27 mouse cellular contexts compared by ENCODE assay signal in the genomic region with DNA sequence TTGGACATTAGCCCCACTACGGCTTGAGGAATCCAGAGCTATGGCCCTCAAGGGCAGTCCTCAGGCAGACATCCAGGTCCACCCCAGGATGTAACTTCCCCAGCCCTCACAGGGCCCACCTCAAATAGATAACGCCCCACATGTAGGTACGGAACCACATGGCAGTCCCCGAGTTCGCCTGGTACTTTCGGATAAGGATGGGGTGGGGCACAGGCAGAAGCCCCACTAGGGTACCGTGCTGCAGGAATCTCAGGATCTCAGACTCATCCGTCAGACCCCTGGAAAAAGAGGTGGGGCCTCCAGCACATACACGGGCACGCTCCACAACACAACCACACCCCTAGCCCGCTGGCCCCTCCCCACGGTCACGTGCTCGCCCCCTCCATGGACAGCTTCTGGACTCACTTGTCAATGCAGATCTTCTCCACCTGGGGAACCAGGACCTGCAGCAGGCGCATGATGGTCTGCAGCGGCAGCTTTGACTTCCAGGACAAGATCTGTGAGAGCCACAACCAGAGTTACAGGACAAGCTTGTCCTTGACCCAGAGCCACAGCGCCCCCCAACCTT. TPM values are rescaled to one million over a fixed set of nuclear protein-coding genes. Genes with fewer than 3 reads are reported as not detected.
DNase-seq lines count a peak whose midpoint lies in the region; ATAC-seq lines count a peak whose summit lies in the region.
"Had no signal": no experiment of that assay in that cellular context is flagged by ENCODE, and none has a peak within 500 bp of the region (broad histone marks: within the 10 kb centered on the region; RNA-seq: fewer than 3 reads in every experiment).

No protein-coding gene starts in this region.

- WGBS in heart, embryonic 11.5 days (ENCODE audit: insufficient replicate concordance) = 46% methylated on average over 17 of the region's 17 CpGs
- 66% methylated on average over 17 of the region's 17 CpGs for WGBS in midbrain, embryonic 13.5 days
- 66% methylated on average over 17 of the region's 17 CpGs for WGBS in midbrain, embryonic 10.5 days
- 48% methylated on average over 17 of the region's 17 CpGs for WGBS in intestine, embryonic 16.5 days

- H3K4me1 ChIP-seq in heart, embryonic 11.5 days (ENCODE audit: control insufficient read depth, insufficient read depth, low read length) = no peaks in the 10 kb centered on the region
- 0 out of 2 replicates have a peak, but pooled peaks cover 3% of the 10 kb centered on the region for H3K4me1 ChIP-seq in midbrain, embryonic 13.5 days (replicated peaks)
- peaks cover 17% of the 10 kb centered on the region for H3K4me1 ChIP-seq in midbrain, embryonic 10.5 days
- peaks cover 25% of the 10 kb centered on the region for H3K4me1 ChIP-seq in intestine, embryonic 16.5 days (ENCODE audit: control insufficient read depth, insufficient read depth, low read length)

- no peaks in the 10 kb centered on the region for H3K9me3 ChIP-seq in heart, embryonic 11.5 days (replicated peaks; ENCODE audit: control insufficient read depth, low read length)
- no peaks in the 10 kb centered on the region for H3K9me3 ChIP-seq in midbrain, embryonic 13.5 days
- no peaks in the 10 kb centered on the region for H3K9me3 ChIP-seq in midbrain, embryonic 10.5 days (replicated peaks)
- no peaks in the 10 kb centered on the region for H3K9me3 ChIP-seq in intestine, embryonic 16.5 days (ENCODE audit: control insufficient read depth, low read length)
- H3K9me3 ChIP-seq: embryonic facial prominence, embryonic 15.5 days; hindbrain, embryonic 13.5 days; limb, embryonic 12.5 days had no signal

- H3K4me3 ChIP-seq in heart, embryonic 11.5 days (ENCODE audit: low read depth, low read length) = no peak overlapping the region
- H3K4me3 ChIP-seq in midbrain, embryonic 13.5 days (replicated peaks) = no peak overlapping the region
- no peak overlapping the region for H3K4me3 ChIP-seq in midbrain, embryonic 10.5 days
- H3K4me3 ChIP-seq in intestine, embryonic 16.5 days (ENCODE audit: low read length) = peak overlapping the region; percentile 30
- H3K4me3 ChIP-seq: embryonic facial prominence, embryonic 15.5 days; hindbrain, embryonic 13.5 days; left cerebral cortex, adult 2 months; limb, embryonic 12.5 days had no signal

- DNase-seq in heart, postnatal 36 days = no peak
- no peak for DNase-seq in midbrain, embryonic 10.5 days (ENCODE audit: low spot score)
- DNase-seq in neural tube, embryonic 10.5 days (ENCODE audit: extremely low spot score, low spot score) = no peak
- DNase-seq in layer of hippocampus, adult 9-11 months = no peak
- no peak for DNase-seq in left cerebral cortex, postnatal 10 days (ENCODE audit: extremely low spot score in 1 of 2, low spot score in 2 of 2)
- DNase-seq: adrenal gland, adult 8-10 months; cerebellum, postnatal 10 days; gastrocnemius, postnatal 36 days; kidney, postnatal 25 days; lung, adult 18-20 months; lung, postnatal 36 days; thymus, postnatal 25 days had no signal

- no peak for ATAC-seq in heart, embryonic 11.5 days (replicated peaks; ENCODE audit: insufficient number of reproducible peaks, low FRiP score, low TSS enrichment)
- ATAC-seq in midbrain, embryonic 13.5 days = no peak
- ATAC-seq in intestine, embryonic 16.5 days = no peak
- ATAC-seq: CD4-positive, CD25-positive, alpha-beta regulatory T cell, adult 4 months; forebrain, embryonic 16.5 days; inflammation-experienced regulatory T-cells, adult 6 months had no signal

- no peak overlapping the region for H3K27ac ChIP-seq in heart, embryonic 11.5 days (ENCODE audit: low read depth, low read length)
- no peak overlapping the region for H3K27ac ChIP-seq in midbrain, embryonic 13.5 days
- H3K27ac ChIP-seq in midbrain, embryonic 10.5 days (replicated peaks) = no peak overlapping the region
- peak overlapping the region; percentile 72 for H3K27ac ChIP-seq in intestine, embryonic 16.5 days (ENCODE audit: low read length)
- H3K27ac ChIP-seq: embryonic facial prominence, embryonic 15.5 days; hindbrain, embryonic 13.5 days; left cerebral cortex, adult 2 months; limb, embryonic 12.5 days had no signal

- intact Hi-C loops in heart, postnatal 36 days (cut with DNase I) = no loop called here
- intact Hi-C loops in left cerebral cortex, postnatal 10 days (cut with DNase I) = no loop called here

- peaks cover 46% of the 10 kb centered on the region for H3K27me3 ChIP-seq in heart, embryonic 11.5 days (ENCODE audit: control insufficient read depth, insufficient read depth, low read length)
- peaks cover 16% of the 10 kb centered on the region; the same call in 1 of the 2 replicates for H3K27me3 ChIP-seq in midbrain, embryonic 13.5 days
- peaks cover 70% of the 10 kb centered on the region for H3K27me3 ChIP-seq in midbrain, embryonic 10.5 days (ENCODE audit: low read depth, poor library complexity, severe bottlenecking)
- peaks cover 8% of the 10 kb centered on the region for H3K27me3 ChIP-seq in intestine, embryonic 16.5 days (replicated peaks; ENCODE audit: control insufficient read depth, insufficient read depth, low read length)

- H3K36me3 ChIP-seq in heart, embryonic 11.5 days (ENCODE audit: control insufficient read depth, insufficient read depth, low read length) = no peaks in the 10 kb centered on the region
- peaks cover 60% of the 10 kb centered on the region for H3K36me3 ChIP-seq in midbrain, embryonic 13.5 days
- peaks cover 12% of the 10 kb centered on the region for H3K36me3 ChIP-seq in midbrain, embryonic 10.5 days
- H3K36me3 ChIP-seq in intestine, embryonic 16.5 days (ENCODE audit: control insufficient read depth, insufficient read depth, low read length) = no peaks in the 10 kb centered on the region
- H3K36me3 ChIP-seq: embryonic facial prominence, embryonic 15.5 days; limb, embryonic 12.5 days had no signal

- peak overlapping the region; percentile 12; the same call in 1 of the 2 replicates for H3K4me2 ChIP-seq in heart, embryonic 11.5 days
- H3K4me2 ChIP-seq in midbrain, embryonic 13.5 days (replicated peaks) = no peak overlapping the region
- H3K4me2 ChIP-seq in intestine, embryonic 16.5 days (ENCODE audit: low read depth, low read length) = peak overlapping the region; percentile 22; the same call in 1 of the 2 replicates
- H3K4me2 ChIP-seq: embryonic facial prominence, embryonic 15.5 days; hindbrain, embryonic 13.5 days; limb, embryonic 12.5 days had no signal

- no peak overlapping the region for H3K9ac ChIP-seq in heart, embryonic 11.5 days (ENCODE audit: low read depth, low read length)
- H3K9ac ChIP-seq in midbrain, embryonic 13.5 days (replicated peaks) = 0 out of 2 replicates have a peak overlapping the region, but pooled peaks have one; percentile 16
- H3K9ac ChIP-seq in intestine, embryonic 16.5 days (ENCODE audit: low read depth, low read length) = peak overlapping the region; percentile 30; the same call in 1 of the 2 replicates
- H3K9ac ChIP-seq: embryonic facial prominence, embryonic 15.5 days; hindbrain, embryonic 13.5 days; limb, embryonic 12.5 days had no signal

RNA-seq across cellular contexts. Expression of a gene that starts 14.2 kb away (rescaled TPM):
- not detected in 2 replicates for polyA plus RNA-seq in heart, embryonic 11.5 days (2014; fragmentation: Nextera tagmentation; extraction: Ambion mirVana)
- total RNA-seq in heart, postnatal 36 days (2021) = not detected
- polyA plus RNA-seq in midbrain, embryonic 13.5 days (2015; fragmentation: Nextera tagmentation; extraction: Ambion mirVana) = 0.30 and 0.35 TPM in 2 replicates
- polyA plus RNA-seq in midbrain, embryonic 10.5 days (2016; fragmentation: Nextera tagmentation; extraction: Ambion mirVana) = 0.37 and 0.42 TPM in 2 replicates
- 1.5 and 2.1 TPM in 2 replicates for polyA plus RNA-seq in intestine, embryonic 16.5 days (2015; fragmentation: Nextera tagmentation; extraction: Ambion mirVana)
- total RNA-seq in left cerebral cortex, postnatal 10 days (2021) = under 1 TPM; 0.24 to 0.28 TPM
- total RNA-seq: adrenal gland, adult 8-10 months; gastrocnemius, postnatal 36 days; heart, adult 8-10 months; left cerebral cortex, adult 2 months; megakaryocyte-erythroid progenitor cell, adult 5-6 weeks had no signal
- polyA plus RNA-seq: CD4-positive, CD25-positive, alpha-beta regulatory T cell, adult 4 months; heart, postnatal 0 days; inflammation-experienced regulatory T-cells, adult 6 months; limb, embryonic 12.5 days had no signal

RNA-seq across cellular contexts. Expression of a gene that starts 18.8 kb away (rescaled TPM):
- 6.2 and 7.8 TPM in 2 replicates for polyA plus RNA-seq in heart, embryonic 11.5 days (2014; fragmentation: Nextera tagmentation; extraction: Ambion mirVana)
- 1 to 10 TPM; 4.2 to 4.8 TPM for total RNA-seq in heart, postnatal 36 days (2021)
- 47.4 and 48.0 TPM in 2 replicates for polyA plus RNA-seq in midbrain, embryonic 13.5 days (2015; fragmentation: Nextera tagmentation; extraction: Ambion mirVana)
- polyA plus RNA-seq in midbrain, embryonic 10.5 days (2016; fragmentation: Nextera tagmentation; extraction: Ambion mirVana) = 12.1 and 18.1 TPM in 2 replicates
- polyA plus RNA-seq in intestine, embryonic 16.5 days (2015; fragmentation: Nextera tagmentation; extraction: Ambion mirVana) = 20.5 and 22.0 TPM in 2 replicates
- total RNA-seq in left cerebral cortex, postnatal 10 days (2021) = 10 to 100 TPM; 77.5 to 81.7 TPM
- total RNA-seq: megakaryocyte-erythroid progenitor cell, adult 5-6 weeks had no signal

RNA-seq across cellular contexts. Expression of a gene that starts 26.9 kb away (rescaled TPM):
- polyA plus RNA-seq in heart, embryonic 11.5 days (2014; fragmentation: Nextera tagmentation; extraction: Ambion mirVana) = 0.06 and 0.17 TPM in 2 replicates
- total RNA-seq in heart, postnatal 36 days (2021) = under 1 TPM in 1 of 2 experiments, not detected in 1; 0.14 TPM
- 0.05 TPM in 1 of 2 replicates, not detected in the other for polyA plus RNA-seq in midbrain, embryonic 13.5 days (2015; fragmentation: Nextera tagmentation; extraction: Ambion mirVana)
- not detected in 2 replicates for polyA plus RNA-seq in midbrain, embryonic 10.5 days (2016; fragmentation: Nextera tagmentation; extraction: Ambion mirVana)
- 0.06 and 0.11 TPM in 2 replicates for polyA plus RNA-seq in intestine, embryonic 16.5 days (2015; fragmentation: Nextera tagmentation; extraction: Ambion mirVana)
- under 1 TPM; 0.24 to 0.26 TPM for total RNA-seq in left cerebral cortex, postnatal 10 days (2021)
- total RNA-seq: megakaryocyte-erythroid progenitor cell, adult 5-6 weeks; midbrain, postnatal 0 days had no signal
- polyA plus RNA-seq: CD4-positive, CD25-positive, alpha-beta regulatory T cell, adult 4 months; inflammation-experienced regulatory T-cells, adult 6 months; limb, embryonic 12.5 days; neural tube, embryonic 11.5 days had no signal

RNA-seq across cellular contexts. Expression of a gene that starts 33.0 kb away (rescaled TPM):
- polyA plus RNA-seq in heart, embryonic 11.5 days (2014; fragmentation: Nextera tagmentation; extraction: Ambion mirVana) = 6.2 and 7.8 TPM in 2 replicates
- 1 to 10 TPM; 5.8 to 5.9 TPM for total RNA-seq in heart, postnatal 36 days (2021)
- polyA plus RNA-seq in midbrain, embryonic 13.5 days (2015; fragmentation: Nextera tagmentation; extraction: Ambion mirVana) = 23.0 and 27.1 TPM in 2 replicates
- 16.1 and 19.7 TPM in 2 replicates for polyA plus RNA-seq in midbrain, embryonic 10.5 days (2016; fragmentation: Nextera tagmentation; extraction: Ambion mirVana)
- polyA plus RNA-seq in intestine, embryonic 16.5 days (2015; fragmentation: Nextera tagmentation; extraction: Ambion mirVana) = 4.6 and 5.1 TPM in 2 replicates
- 10 to 100 TPM; 15.2 to 17.2 TPM for total RNA-seq in left cerebral cortex, postnatal 10 days (2021)
- total RNA-seq: megakaryocyte-erythroid progenitor cell, adult 5-6 weeks had no signal
- polyA plus RNA-seq: CD4-positive, CD25-positive, alpha-beta regulatory T cell, adult 4 months; inflammation-experienced regulatory T-cells, adult 6 months had no signal

RNA-seq across cellular contexts. Expression of a gene that starts 41.8 kb away (rescaled TPM):
- not detected in 2 replicates for polyA plus RNA-seq in heart, embryonic 11.5 days (2014; fragmentation: Nextera tagmentation; extraction: Ambion mirVana)
- not detected for total RNA-seq in heart, postnatal 36 days (2021)
- not detected in 2 replicates for polyA plus RNA-seq in midbrain, embryonic 13.5 days (2015; fragmentation: Nextera tagmentation; extraction: Ambion mirVana)
- polyA plus RNA-seq in midbrain, embryonic 10.5 days (2016; fragmentation: Nextera tagmentation; extraction: Ambion mirVana) = not detected in 2 replicates
- polyA plus RNA-seq in intestine, embryonic 16.5 days (2015; fragmentation: Nextera tagmentation; extraction: Ambion mirVana) = 0.11 TPM in 1 of 2 replicates, not detected in the other
- under 1 TPM in 1 of 2 experiments, not detected in 1; 0.14 TPM for total RNA-seq in left cerebral cortex, postnatal 10 days (2021)
- total RNA-seq: adrenal gland, adult 8-10 months; gastrocnemius, postnatal 36 days; heart, adult 8-10 months; megakaryocyte-erythroid progenitor cell, adult 5-6 weeks had no signal
- polyA plus RNA-seq: CD4-positive, CD25-positive, alpha-beta regulatory T cell, adult 4 months; heart, postnatal 0 days; hindbrain, embryonic 13.5 days; inflammation-experienced regulatory T-cells, adult 6 months; limb, embryonic 12.5 days; neural tube, embryonic 11.5 days had no signal
